Mouse (Mus musculus) layer of hippocampus, adult 11-12 months (tissue): ENCODE measurements around the gene Ccdc34.

ENCODE experiments used
- DNase-seq: peaks from one replicate; pipeline ENCODE4 v3.0.0; 2022; ENCODE audit warnings: low spot score

The Ccdc34 gene

GRCm38 (mm10) chr2:110214991-110215684 is 197.5 kb downstream of the Ccdc34 start:
- DNase-seq, result no peak

DNA sequence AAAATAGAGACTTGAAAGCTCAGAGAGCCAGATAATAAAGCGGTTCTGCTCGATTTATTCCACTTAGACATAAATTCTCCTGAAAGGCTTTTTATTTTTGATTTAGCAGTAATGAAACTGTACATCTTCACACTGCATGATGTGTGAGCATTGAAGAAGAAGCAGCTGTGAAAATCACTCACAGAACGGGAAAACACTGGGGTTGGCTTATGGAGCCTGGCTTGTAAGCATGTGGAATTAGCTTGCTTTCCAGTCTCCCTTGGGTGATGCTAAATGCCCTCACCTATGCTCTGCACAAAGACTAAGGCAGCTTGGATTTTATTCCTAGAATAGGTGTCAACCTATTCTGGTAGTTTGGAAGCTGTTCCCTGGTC is 198.1 kb downstream of the Ccdc34 start:
- DNase-seq, result no peak

DNA sequence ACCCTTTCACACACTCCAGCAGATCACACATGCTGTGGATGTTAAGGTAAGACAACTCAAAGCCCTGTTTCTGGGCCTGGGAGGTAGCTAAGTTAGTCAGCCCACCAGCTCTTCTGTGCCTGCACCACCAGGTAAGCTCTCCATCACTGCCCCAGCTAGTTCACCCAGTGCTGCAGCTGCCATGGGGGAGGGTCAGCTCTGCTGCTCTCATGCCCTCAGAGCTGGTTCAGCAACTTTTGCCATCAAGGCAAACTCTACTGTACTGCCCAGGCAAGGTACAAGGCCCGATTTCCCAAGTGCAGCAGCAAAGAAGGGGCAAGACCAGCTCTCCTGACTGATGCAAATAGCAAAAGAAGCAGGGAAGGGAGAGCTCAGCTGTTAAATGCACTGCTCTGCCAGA is 202.9 kb downstream of the Ccdc34 start:
- DNase-seq, result no peak

DNA sequence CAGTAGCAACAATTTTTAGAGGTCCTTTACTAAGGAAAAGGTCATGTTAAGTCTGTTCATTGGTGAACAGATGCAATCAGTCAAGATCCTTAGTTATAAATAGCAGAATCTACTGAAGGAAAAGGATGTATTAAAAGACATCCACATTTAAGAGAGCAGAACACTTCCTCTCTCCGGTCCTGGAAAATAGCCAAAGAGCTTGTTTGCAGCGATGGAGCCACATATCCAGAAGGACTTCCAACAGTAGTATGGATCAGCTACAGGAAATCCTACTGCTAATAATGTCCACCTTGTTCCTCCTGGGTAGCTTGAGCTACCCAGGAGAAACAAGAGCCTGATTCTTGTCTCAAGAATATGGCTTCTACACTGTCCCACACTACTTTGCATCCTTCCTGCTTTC is 205.2 kb downstream of the Ccdc34 start:
- no peak for DNase-seq
